Mouse (Mus musculus) lung, adult 2 months (tissue): ENCODE results near the gene Eif4b.

ENCODE experiments used
- CTCF ChIP-seq: fragments of 200-500 bp; IDR thresholded peaks from 2 replicates; pipeline ENCODE4 v1.5.1; 2011; ENCODE audit warnings: mild to moderate bottlenecking, low read length, control low read depth; ENCODE audit not compliant: insufficient read depth
- POLR2A ChIP-seq: fragments of 200-500 bp; IDR thresholded peaks from 2 replicates; pipeline ENCODE4 v1.6.1; 2011; ENCODE audit warnings: low read depth, mild to moderate bottlenecking, control low read depth, low read length, borderline replicate concordance; ENCODE audit errors: extremely low read depth

- TF ChIP-seq CTCF (no peak), POLR2A (peak; percentile 70; the same call in 1 of the 2 replicates)
Observed at GRCm38 (mm10) chr15:102103947-102104555, 30.5 kb downstream of the Eif4b start.
